Mouse (Mus musculus): ENCODE results near the gene Fam162a. TPM values are rescaled to one million over a fixed set of nuclear protein-coding genes. Genes with fewer than 3 reads are reported as not detected.
"Not testable (repeated sequence)": the region's sequence is repeated elsewhere in the genome, so short reads cannot be mapped to it uniquely, and the experiment has no call there.

Fam162a gene
- polyA plus RNA-seq, 1 experiment from 2014 or later, result 144 TPM

- H3K27me3 ChIP-seq (replicated peaks; ENCODE audit: control insufficient read depth, insufficient read depth, low read length), result no peaks in the 10 kb centered on the region
- peaks cover 2% of the 10 kb centered on the region for H3K4me1 ChIP-seq (replicated peaks; ENCODE audit: control insufficient read depth, insufficient read depth, low read length)
- H3K4me3 ChIP-seq (replicated peaks; ENCODE audit: low read length), result no peak overlapping the region
- 88% methylated on average over 4 of the region's 4 CpGs for WGBS
- no peak overlapping the region for H3K4me2 ChIP-seq (ENCODE audit: low read length)
- H3K9me3 ChIP-seq (ENCODE audit: control insufficient read depth, low read length), result no peaks in the 10 kb centered on the region
- H3K36me3 ChIP-seq (ENCODE audit: control insufficient read depth, insufficient read depth), result peaks cover 12% of the 10 kb centered on the region
- no peak for ATAC-seq
- no peak overlapping the region for H3K27ac ChIP-seq (ENCODE audit: low read length)
- H3K9ac ChIP-seq (replicated peaks; ENCODE audit: low read depth, low read length), result no peak overlapping the region
Observed at GRCm38 (mm10) chr16:36047538-36047937, 23.9 kb downstream of the Fam162a start.

- ATAC-seq, result no peak
- no peak overlapping the region for H3K27ac ChIP-seq (ENCODE audit: low read length)
- H3K4me2 ChIP-seq (ENCODE audit: low read length), result no peak overlapping the region
- peaks cover 16% of the 10 kb centered on the region for H3K4me1 ChIP-seq (replicated peaks; ENCODE audit: control insufficient read depth, insufficient read depth, low read length)
- H3K4me3 ChIP-seq (replicated peaks; ENCODE audit: low read length), result no peak overlapping the region
- H3K36me3 ChIP-seq (ENCODE audit: control insufficient read depth, insufficient read depth), result peaks cover 9% of the 10 kb centered on the region
- H3K9ac ChIP-seq (replicated peaks; ENCODE audit: low read depth, low read length), result no peak overlapping the region
- no peaks in the 10 kb centered on the region for H3K9me3 ChIP-seq (ENCODE audit: control insufficient read depth, low read length)
- no peaks in the 10 kb centered on the region for H3K27me3 ChIP-seq (replicated peaks; ENCODE audit: control insufficient read depth, insufficient read depth, low read length)
- WGBS, result 89% methylated on average over 4 of the region's 4 CpGs
Observed at GRCm38 (mm10) chr16:36043964-36044363, 27.4 kb downstream of the Fam162a start.

DNA sequence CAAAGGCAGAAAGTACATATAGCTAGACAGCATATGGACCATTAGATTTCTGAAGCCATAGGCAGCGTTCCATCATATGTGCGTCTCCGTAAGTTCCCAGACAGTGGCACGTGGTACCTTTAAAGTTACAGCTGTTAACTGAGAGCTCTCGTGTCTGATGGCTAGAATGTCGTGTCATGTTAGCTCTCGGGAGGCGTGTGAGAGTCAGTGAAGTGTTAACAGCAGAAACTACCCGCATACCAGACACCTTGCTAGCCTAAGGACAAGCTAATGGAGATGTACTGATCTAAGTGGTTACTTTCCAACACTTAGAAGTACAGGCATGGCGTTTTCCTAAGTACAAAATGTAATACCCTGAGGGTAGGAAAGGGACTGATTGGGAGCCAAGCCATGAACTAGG, 28.3 kb downstream of the Fam162a start:
- no peaks in the 10 kb centered on the region for H3K9me3 ChIP-seq (ENCODE audit: control insufficient read depth, low read length)
- no peaks in the 10 kb centered on the region for H3K27me3 ChIP-seq (replicated peaks; ENCODE audit: control insufficient read depth, insufficient read depth, low read length)
- 89% methylated on average over 10 of the region's 10 CpGs for WGBS
- no peak overlapping the region for H3K4me2 ChIP-seq (ENCODE audit: low read length)
- no peak for ATAC-seq
- H3K4me3 ChIP-seq (replicated peaks; ENCODE audit: low read length), result no peak overlapping the region
- no peak overlapping the region for H3K27ac ChIP-seq (ENCODE audit: low read length)
- H3K36me3 ChIP-seq (ENCODE audit: control insufficient read depth, insufficient read depth), result peaks cover 7% of the 10 kb centered on the region
- no peak overlapping the region for H3K9ac ChIP-seq (replicated peaks; ENCODE audit: low read depth, low read length)
- peaks cover 16% of the 10 kb centered on the region for H3K4me1 ChIP-seq (replicated peaks; ENCODE audit: control insufficient read depth, insufficient read depth, low read length)

- peak overlapping the region; percentile 72 for H3K4me2 ChIP-seq (ENCODE audit: low read length)
- H3K9me3 ChIP-seq (ENCODE audit: control insufficient read depth, low read length), result no peaks in the 10 kb centered on the region
- H3K27ac ChIP-seq (ENCODE audit: low read length), result peak overlapping the region; percentile 69
- peaks cover 2% of the 10 kb centered on the region; the same call in 1 of the 2 replicates for H3K36me3 ChIP-seq (ENCODE audit: control insufficient read depth, insufficient read depth)
- 29% methylated on average over 11 of the region's 11 CpGs for WGBS
- peak overlapping the region; percentile 67 for H3K9ac ChIP-seq (replicated peaks; ENCODE audit: low read depth, low read length)
- H3K4me1 ChIP-seq (replicated peaks; ENCODE audit: control insufficient read depth, insufficient read depth, low read length), result peaks cover 16% of the 10 kb centered on the region
- no peaks in the 10 kb centered on the region for H3K27me3 ChIP-seq (replicated peaks; ENCODE audit: control insufficient read depth, insufficient read depth, low read length)
- peak overlapping the region; percentile 66 for H3K4me3 ChIP-seq (replicated peaks; ENCODE audit: low read length)
- ATAC-seq, result no peak
Observed at GRCm38 (mm10) chr16:36041625-36042020, 29.8 kb downstream of the Fam162a start.

DNA sequence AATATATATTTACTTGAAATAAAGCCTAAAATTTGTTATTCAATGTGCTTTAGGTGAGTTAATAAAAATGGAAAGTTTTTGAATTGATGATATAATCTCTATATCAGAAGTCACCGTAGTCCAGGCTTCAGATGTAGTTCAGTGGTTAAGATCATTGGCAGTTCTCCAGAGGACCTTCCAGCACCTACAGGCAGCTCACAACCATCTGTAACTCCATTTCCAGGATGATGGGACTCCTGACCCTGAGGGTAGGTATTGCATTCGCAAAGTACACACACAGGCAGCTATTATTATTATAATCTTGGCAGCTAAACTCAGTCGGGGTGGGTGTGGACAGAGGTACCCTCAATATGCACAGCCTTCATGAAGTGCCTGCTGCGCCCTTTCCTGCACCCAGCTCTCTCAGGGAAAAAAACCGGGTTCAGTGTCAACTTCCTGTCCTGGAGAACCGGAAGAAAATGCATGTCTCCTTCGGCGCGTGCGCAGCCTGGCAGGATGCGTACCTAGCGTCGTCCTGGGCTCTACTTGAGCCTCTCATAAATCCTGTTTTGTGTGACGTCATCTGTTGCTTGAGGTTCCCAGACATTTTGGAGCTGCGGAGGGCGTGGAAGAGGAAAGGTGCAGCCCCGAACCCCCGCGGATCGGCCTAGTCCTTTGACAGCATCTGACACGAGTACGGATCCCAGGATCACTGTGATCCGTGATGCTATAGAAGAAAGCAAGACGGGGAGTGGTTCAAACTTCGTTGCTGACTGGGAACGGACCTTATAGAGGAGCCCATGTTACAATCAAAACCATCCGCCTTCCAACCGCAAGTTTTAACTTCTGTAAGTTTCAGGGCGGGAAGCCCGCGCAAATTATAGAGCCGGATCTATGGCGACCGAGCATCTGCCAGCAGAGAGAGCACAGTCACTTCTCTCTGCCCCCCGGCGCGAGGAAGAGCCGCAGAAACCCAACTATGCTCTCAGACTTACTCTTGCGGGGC, 30.5 kb downstream of the Fam162a start, which contains the start of gene Wdr5b:
TSS of gene Wdr5b (plus strand) at position 551 of the 985 bp plus-strand sequence.
- Histone ChIP-seq H3K9me3 (ENCODE audit: control insufficient read depth, low read length) (no peaks in the 10 kb centered on the region), H3K27me3 (replicated peaks; ENCODE audit: control insufficient read depth, insufficient read depth, low read length) (no peaks in the 10 kb centered on the region), H3K27ac (ENCODE audit: low read length) (peak within 1 kb of the TSS; percentile 69), H3K4me3 (replicated peaks; ENCODE audit: low read length) (peak within 1 kb of the TSS; percentile 66), H3K9ac (replicated peaks; ENCODE audit: low read depth, low read length) (peak within 1 kb of the TSS; percentile 67), H3K4me1 (replicated peaks; ENCODE audit: control insufficient read depth, insufficient read depth, low read length) (peaks cover 16% of the 10 kb centered on the region), H3K36me3 (ENCODE audit: control insufficient read depth, insufficient read depth) (peaks cover 2% of the 10 kb centered on the region; the same call in 1 of the 2 replicates), H3K4me2 (ENCODE audit: low read length) (peak within 1 kb of the TSS; percentile 72)
- ATAC-seq, result peak; percentile 99
- 2% methylated on average over 39 of the region's 39 CpGs for WGBS

- H3K9me3 ChIP-seq (ENCODE audit: control insufficient read depth, low read length); H3K9ac ChIP-seq (replicated peaks; ENCODE audit: low read depth, low read length); H3K4me2 ChIP-seq (ENCODE audit: low read length); H3K4me1 ChIP-seq (replicated peaks; ENCODE audit: control insufficient read depth, insufficient read depth, low read length); H3K4me3 ChIP-seq (replicated peaks; ENCODE audit: low read length); H3K27me3 ChIP-seq (replicated peaks; ENCODE audit: control insufficient read depth, insufficient read depth, low read length); ATAC-seq; H3K27ac ChIP-seq (ENCODE audit: low read length): not testable (repeated sequence)
- H3K36me3 ChIP-seq (ENCODE audit: control insufficient read depth, insufficient read depth), result peaks cover 23% of the 10 kb centered on the region
- 80% methylated on average over 1 of the region's 2 CpGs for WGBS
Observed at GRCm38 (mm10) chr16:36028120-36028519, 43.3 kb downstream of the Fam162a start.

DNA sequence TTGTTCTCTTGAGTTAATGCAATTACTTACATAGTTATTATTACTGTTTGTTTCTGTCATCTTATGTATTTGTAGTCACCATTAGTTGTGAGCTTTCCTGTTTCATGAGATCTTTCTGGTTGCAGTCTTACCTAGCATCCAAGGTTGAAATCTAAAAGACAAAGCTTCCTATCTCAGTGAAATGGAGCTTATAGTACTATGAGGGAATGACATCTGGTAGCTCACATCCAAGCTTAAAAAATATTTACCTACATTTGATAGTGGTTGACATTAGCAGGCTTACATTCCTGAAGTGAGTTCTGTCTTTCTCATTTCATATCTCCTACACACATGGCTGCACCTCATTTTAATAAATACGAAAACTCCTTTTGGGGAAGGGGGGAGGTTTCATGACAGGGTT, 55.1 kb downstream of the Fam162a start:
- Histone ChIP-seq H3K27me3 (replicated peaks; ENCODE audit: control insufficient read depth, insufficient read depth, low read length) (no peaks in the 10 kb centered on the region), H3K27ac (ENCODE audit: low read length) (no peak overlapping the region), H3K9ac (replicated peaks; ENCODE audit: low read depth, low read length) (no peak overlapping the region), H3K9me3 (ENCODE audit: control insufficient read depth, low read length) (no peaks in the 10 kb centered on the region), H3K4me1 (replicated peaks; ENCODE audit: control insufficient read depth, insufficient read depth, low read length) (no peaks in the 10 kb centered on the region), H3K4me3 (replicated peaks; ENCODE audit: low read length) (no peak overlapping the region), H3K36me3 (ENCODE audit: control insufficient read depth, insufficient read depth) (peaks cover 12% of the 10 kb centered on the region), H3K4me2 (ENCODE audit: low read length) (no peak overlapping the region)
- 96% methylated on average over 1 of the region's 1 CpGs for WGBS
- no peak for ATAC-seq

DNA sequence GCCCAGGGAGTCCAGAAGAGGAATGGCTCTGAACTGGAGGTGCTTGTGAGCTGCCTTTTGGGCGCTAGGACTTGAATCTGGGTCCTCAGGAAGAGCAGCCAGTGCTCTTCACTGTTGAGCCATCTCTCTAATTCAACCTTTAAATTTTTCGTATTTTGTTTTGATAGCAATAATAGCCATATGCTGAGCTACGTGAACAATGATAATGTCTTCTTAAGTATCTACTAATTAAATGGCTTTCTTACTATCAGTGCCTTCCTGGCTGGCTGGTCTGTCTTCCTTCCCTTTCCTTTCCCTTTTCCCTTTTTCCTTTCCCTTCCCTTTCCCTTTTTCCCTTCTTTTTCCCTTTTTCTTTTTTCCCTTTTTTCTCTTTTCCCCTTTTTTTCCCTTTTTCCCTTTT, 63.0 kb downstream of the Fam162a start:
- Histone ChIP-seq H3K36me3 (ENCODE audit: control insufficient read depth, insufficient read depth) (peaks cover 7% of the 10 kb centered on the region), H3K27ac (ENCODE audit: low read length) (no peak overlapping the region), H3K4me2 (ENCODE audit: low read length) (no peak overlapping the region), H3K9ac (replicated peaks; ENCODE audit: low read depth, low read length) (no peak overlapping the region), H3K9me3 (ENCODE audit: control insufficient read depth, low read length) (no peaks in the 10 kb centered on the region), H3K4me3 (replicated peaks; ENCODE audit: low read length) (no peak overlapping the region), H3K4me1 (replicated peaks; ENCODE audit: control insufficient read depth, insufficient read depth, low read length) (no peaks in the 10 kb centered on the region), H3K27me3 (replicated peaks; ENCODE audit: control insufficient read depth, insufficient read depth, low read length) (no peaks in the 10 kb centered on the region)
- no peak for ATAC-seq
- 91% methylated on average over 3 of the region's 3 CpGs for WGBS

GRCm38 (mm10) chr16:35998852-35999251, 72.5 kb downstream of the Fam162a start:
- not testable (repeated sequence) for H3K9me3 ChIP-seq (ENCODE audit: control insufficient read depth, low read length); H3K9ac ChIP-seq (replicated peaks; ENCODE audit: low read depth, low read length); H3K27ac ChIP-seq (ENCODE audit: low read length); H3K27me3 ChIP-seq (replicated peaks; ENCODE audit: control insufficient read depth, insufficient read depth, low read length); ATAC-seq; H3K4me3 ChIP-seq (replicated peaks; ENCODE audit: low read length); H3K4me2 ChIP-seq (ENCODE audit: low read length); H3K4me1 ChIP-seq (replicated peaks; ENCODE audit: control insufficient read depth, insufficient read depth, low read length)
- 96% methylated on average over 4 of the region's 4 CpGs for WGBS
- H3K36me3 ChIP-seq (ENCODE audit: control insufficient read depth, insufficient read depth), result peaks cover 11% of the 10 kb centered on the region; the same call in 1 of the 2 replicates

Data from forebrain, embryonic 16.5 days (tissue).